Mouse (Mus musculus) spleen, adult 2 months (tissue): ENCODE data around the gene Mcfd2.

Source experiments
- CTCF ChIP-seq: fragments of 200-500 bp; IDR thresholded peaks from 2 replicates; pipeline ENCODE4 v1.5.1; 2011; ENCODE audit warnings: mild to moderate bottlenecking, inconsistent platforms; ENCODE audit not compliant: insufficient read depth, insufficient read length, insufficient replicate concordance; ENCODE audit errors: extremely low read depth
- POLR2A ChIP-seq: fragments of 200-500 bp; IDR thresholded peaks from 2 replicates; pipeline ENCODE4 v1.6.1; 2011; ENCODE audit warnings: low read depth, low read length, inconsistent platforms

DNA sequence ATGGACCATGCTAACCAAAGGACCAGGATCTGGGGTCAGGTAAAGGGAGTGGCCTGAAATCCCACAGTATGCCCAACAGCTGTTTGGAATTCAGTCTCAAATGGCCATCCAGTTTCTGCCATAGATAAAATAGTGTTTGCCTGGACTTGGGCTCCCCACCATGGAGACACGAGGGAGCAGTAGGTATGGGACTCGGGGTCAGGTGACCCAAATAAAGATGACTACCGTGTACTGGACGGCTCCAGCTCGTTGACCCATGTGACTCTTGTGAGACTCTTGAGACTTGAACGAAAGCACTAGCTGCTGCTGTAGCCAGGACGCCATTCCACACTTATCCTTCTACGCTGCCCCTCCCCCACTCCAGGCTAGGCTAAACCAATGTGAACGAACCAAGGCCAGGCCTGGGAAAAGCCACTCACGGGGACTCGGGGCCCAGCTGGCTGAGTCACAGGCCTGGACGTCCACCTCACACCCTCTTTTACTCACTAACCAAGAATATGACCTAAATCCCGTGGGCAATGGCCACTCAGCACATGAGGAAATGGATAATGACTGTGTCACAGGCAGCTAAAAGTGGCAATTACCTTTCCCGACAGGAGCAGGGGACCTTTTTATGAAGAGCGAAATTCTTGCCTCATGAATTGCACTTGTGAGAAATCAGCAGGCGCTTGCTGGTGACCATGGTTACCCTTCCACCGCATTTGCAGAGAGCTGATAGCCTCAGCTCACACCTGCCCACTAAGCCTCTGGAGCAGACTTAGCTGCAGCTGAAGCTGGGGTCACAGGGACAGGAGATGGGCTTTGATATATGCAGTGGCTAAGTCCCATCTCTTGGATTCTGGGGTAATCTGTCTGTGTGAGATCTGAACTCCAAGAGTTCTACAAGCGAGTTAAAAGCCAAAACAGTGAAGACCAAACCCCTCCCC is 28.7 kb downstream of the Mcfd2 start:
- TF ChIP-seq CTCF: no peak
- no peak for TF ChIP-seq POLR2A
